Mouse (Mus musculus) heart, postnatal 0 days (tissue): ENCODE results near the gene Bzw2. TPM values are rescaled to one million over a fixed set of nuclear protein-coding genes. Genes with fewer than 3 reads are reported as not detected.

Source experiments
- ATAC-seq: fragments of 200-750 bp; cut with Nextera tagmentation; 2 replicates; pipeline ENCODE4 v1.8.0; 2017; ENCODE audit warnings: low read depth, moderate number of reproducible peaks, moderate library complexity; ENCODE audit not compliant: insufficient read depth
- DNase-seq: peaks from one replicate; pipeline ENCODE4 v3.0.0-alpha.2; 2016; ENCODE audit warnings: low spot score
- H3K27ac ChIP-seq: fragments of 300-500 bp; sonication (generic); 2 replicates; pipeline ENCODE4 v1.5.1; 2014; ENCODE audit warnings: low read depth, mild to moderate bottlenecking
- H3K27me3 ChIP-seq: fragments of 300-500 bp; sonication (generic); 2 replicates; pipeline ENCODE4 v1.6.1; 2014; ENCODE audit warnings: low read length, mixed read lengths; ENCODE audit not compliant: control insufficient read depth, insufficient read depth
- H3K36me3 ChIP-seq: fragments of 300-500 bp; sonication (generic); replicated peaks from 2 replicates; pipeline ENCODE4 v1.6.1; 2014; ENCODE audit warnings: low read length, mixed read lengths; ENCODE audit not compliant: control insufficient read depth, insufficient read depth
- H3K4me1 ChIP-seq: fragments of 300-500 bp; sonication (generic); 2 replicates; pipeline ENCODE4 v1.6.1; 2014; ENCODE audit warnings: antibody characterized with exemption; ENCODE audit not compliant: control insufficient read depth, insufficient read depth
- H3K4me2 ChIP-seq: fragments of 300-500 bp; sonication (generic); 2 replicates; pipeline ENCODE4 v1.6.1; 2014; ENCODE audit warnings: low read depth, mild to moderate bottlenecking, low read length, moderate library complexity
- H3K4me3 ChIP-seq: fragments of 300-500 bp; sonication (generic); 2 replicates; pipeline ENCODE4 v1.5.1; 2014; ENCODE audit warnings: low read depth, low read length
- H3K9ac ChIP-seq: fragments of 300-500 bp; sonication (generic); replicated peaks from 2 replicates; pipeline ENCODE4 v1.6.1; 2014; ENCODE audit warnings: low read depth, low read length, mixed read lengths
- H3K9me3 ChIP-seq: fragments of 300-500 bp; sonication (generic); replicated peaks from 2 replicates; pipeline ENCODE4 v1.6.1; 2016; ENCODE audit warnings: low read length; ENCODE audit not compliant: control insufficient read depth
- CTCF ChIP-seq: IDR thresholded peaks from 2 replicates; pipeline ENCODE4 v1.5.1; 2016; ENCODE audit warnings: antibody characterized with exemption, control low read depth, low read depth
- EP300 ChIP-seq: IDR thresholded peaks from 2 replicates; pipeline ENCODE4 v1.6.1; 2016; ENCODE audit warnings: antibody characterized with exemption, low read depth
- WGBS: fragments of 180-500 bp; shearing (Covaris S2); extraction: QIAGEN DNeasy Blood & Tissue Kit; methylation state at CpG from one replicate; pipeline ENCODE4 v1.1.7; 2014; 5-methylcytosine and 5-hydroxymethylcytosine counted together
- polyA plus RNA-seq: library from polyadenylated mRNA; unstranded; fragments of >200 nt; fragmentation: Nextera tagmentation; extraction: Ambion mirVana; gene quantifications from 2 replicates; pipeline ENCODE4 v1.2.1, GENCODE M21; 2015
- total RNA-seq: library from RNA; depleted of rRNA; stranded (reverse); fragments of >200 nt; gene quantifications from 2 replicates; pipeline ENCODE4 v1.2.3, GENCODE M21; 2014; ENCODE audit warnings: low replicate concordance

The Bzw2 gene
- total and polyA plus RNA-seq, 2 experiments from 2014 or later, result 151 to 189 TPM

GRCm38 (mm10) chr12:36157304-36157637 is 609 bp downstream of the Bzw2 start:
- Histone ChIP-seq H3K4me2 (peak overlapping the region; percentile 80), H3K9me3 (no peaks in the 10 kb centered on the region), H3K36me3 (0 out of 2 replicates have a peak, but pooled peaks cover 4% of the 10 kb centered on the region), H3K4me3 (peak overlapping the region; percentile 99), H3K27ac (peak overlapping the region; percentile 94), H3K27me3 (no peaks in the 10 kb centered on the region), H3K4me1 (peaks cover 32% of the 10 kb centered on the region), H3K9ac (peak overlapping the region; percentile 95)
- DNase-seq, result no peak
- WGBS, result 0% methylated on average over 14 of the region's 14 CpGs
- ATAC-seq, result peak; percentile 15
- TF ChIP-seq EP300, result 0 out of 2 replicates have a peak, but pooled peaks have one; percentile 1
- no peak for TF ChIP-seq CTCF

DNA sequence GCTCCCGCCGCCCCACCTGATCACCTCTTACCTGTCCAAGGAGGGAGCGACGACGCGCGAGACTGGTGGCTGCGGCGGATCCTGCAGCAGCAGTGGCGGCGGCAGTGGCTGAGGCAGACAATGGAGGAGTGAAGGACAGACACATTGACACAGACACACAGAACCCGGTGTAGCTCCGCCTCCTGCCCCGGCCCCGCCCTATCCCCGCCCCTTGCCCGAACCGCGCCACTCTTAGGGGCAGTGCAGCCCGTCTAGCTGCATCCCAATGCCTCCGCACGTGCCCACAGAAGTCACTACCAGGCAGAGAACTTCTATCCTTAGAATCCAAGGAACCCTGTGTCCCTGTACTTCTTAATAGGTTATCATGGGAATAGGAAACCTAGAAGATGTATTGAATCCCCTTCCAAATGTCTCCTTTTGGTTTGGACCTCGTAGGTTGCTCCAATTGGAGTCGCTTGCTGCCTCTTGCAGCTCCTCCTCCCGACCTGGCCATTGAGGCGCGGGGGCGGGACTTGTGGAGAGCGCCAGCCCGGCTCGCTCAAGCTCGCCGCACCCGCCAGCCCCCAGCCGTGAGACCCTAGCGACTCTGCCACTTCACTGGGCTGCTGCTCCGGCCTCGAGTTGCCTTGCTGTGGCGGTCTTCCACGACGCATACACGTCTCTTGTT is 1.1 kb downstream of the Bzw2 start, which contains the start of gene Ankmy2:
Gene Ankmy2 (plus strand): TSS at position 478 of the 667 bp plus-strand sequence.
- Histone ChIP-seq H3K4me2 (peak within 1 kb of the TSS; percentile 80), H3K4me1 (peaks cover 32% of the 10 kb centered on the region), H3K36me3 (0 out of 2 replicates have a peak, but pooled peaks cover 3% of the 10 kb centered on the region), H3K9me3 (no peaks in the 10 kb centered on the region), H3K27me3 (no peaks in the 10 kb centered on the region), H3K27ac (peak within 1 kb of the TSS; percentile 94), H3K9ac (peak within 1 kb of the TSS; percentile 95), H3K4me3 (peak within 1 kb of the TSS; percentile 99)
- TF ChIP-seq EP300 (0 out of 2 replicates have a peak, but pooled peaks have one; percentile 31), CTCF (no peak)
- WGBS, result under 1% methylated on average over 41 of the region's 42 CpGs
- DNase-seq (peak; percentile 95), ATAC-seq (peak; percentile 95)

- ATAC-seq (peak; percentile 21), DNase-seq (no peak)
- H3K27me3 ChIP-seq, result no peaks in the 10 kb centered on the region
- H3K4me2 ChIP-seq, result peak overlapping the region; percentile 80
- H3K27ac ChIP-seq, result peak overlapping the region; percentile 94
- 0% methylated on average over 33 of the region's 33 CpGs for WGBS
- H3K4me3 ChIP-seq, result peak overlapping the region; percentile 99
- peaks cover 32% of the 10 kb centered on the region for H3K4me1 ChIP-seq
- no peak for TF ChIP-seq CTCF
- TF ChIP-seq EP300, result no peak
- no peaks in the 10 kb centered on the region for H3K9me3 ChIP-seq
- H3K9ac ChIP-seq, result peak overlapping the region; percentile 95
- no peaks in the 10 kb centered on the region for H3K36me3 ChIP-seq
Observed at GRCm38 (mm10) chr12:36156101-36156636, 1.7 kb downstream of the Bzw2 start.

- Histone ChIP-seq H3K4me1 (peaks cover 41% of the 10 kb centered on the region), H3K4me2 (peak overlapping the region; percentile 80), H3K4me3 (peak overlapping the region; percentile 99), H3K27ac (peak overlapping the region; percentile 94), H3K9me3 (no peaks in the 10 kb centered on the region), H3K9ac (peak overlapping the region; percentile 95), H3K27me3 (no peaks in the 10 kb centered on the region), H3K36me3 (no peaks in the 10 kb centered on the region)
- ATAC-seq (no peak), DNase-seq (no peak)
- 11% methylated on average over 8 of the region's 8 CpGs for WGBS
- TF ChIP-seq CTCF (no peak), EP300 (no peak)
Observed at GRCm38 (mm10) chr12:36155141-36155641, 2.7 kb downstream of the Bzw2 start.

GRCm38 (mm10) chr12:36150737-36151136 is 7.1 kb downstream of the Bzw2 start:
- Histone ChIP-seq H3K9me3 (0 out of 2 replicates have a peak, but pooled peaks cover 5% of the 10 kb centered on the region), H3K4me3 (no peak overlapping the region), H3K4me2 (peak overlapping the region; percentile 11; the same call in 1 of the 2 replicates), H3K4me1 (peaks cover 52% of the 10 kb centered on the region), H3K36me3 (no peaks in the 10 kb centered on the region), H3K9ac (no peak overlapping the region), H3K27me3 (no peaks in the 10 kb centered on the region), H3K27ac (peak overlapping the region; percentile 76)
- TF ChIP-seq CTCF (no peak), EP300 (no peak)
- DNase-seq (no peak), ATAC-seq (no peak)
- WGBS, result 33% methylated on average over 2 of the region's 2 CpGs
